Mouse (Mus musculus): ENCODE results near the gene Mcrip2. TPM values are rescaled to one million over a fixed set of nuclear protein-coding genes. Genes with fewer than 3 reads are reported as not detected.
A peak's percentile ranks its signal among the peaks of the same experiment; 100 is the strongest.

Gene Mcrip2
- polyA plus RNA-seq (2016; fragmentation: Nextera tagmentation; extraction: Ambion mirVana), result 68.0 and 70.3 TPM in 2 replicates

DNA sequence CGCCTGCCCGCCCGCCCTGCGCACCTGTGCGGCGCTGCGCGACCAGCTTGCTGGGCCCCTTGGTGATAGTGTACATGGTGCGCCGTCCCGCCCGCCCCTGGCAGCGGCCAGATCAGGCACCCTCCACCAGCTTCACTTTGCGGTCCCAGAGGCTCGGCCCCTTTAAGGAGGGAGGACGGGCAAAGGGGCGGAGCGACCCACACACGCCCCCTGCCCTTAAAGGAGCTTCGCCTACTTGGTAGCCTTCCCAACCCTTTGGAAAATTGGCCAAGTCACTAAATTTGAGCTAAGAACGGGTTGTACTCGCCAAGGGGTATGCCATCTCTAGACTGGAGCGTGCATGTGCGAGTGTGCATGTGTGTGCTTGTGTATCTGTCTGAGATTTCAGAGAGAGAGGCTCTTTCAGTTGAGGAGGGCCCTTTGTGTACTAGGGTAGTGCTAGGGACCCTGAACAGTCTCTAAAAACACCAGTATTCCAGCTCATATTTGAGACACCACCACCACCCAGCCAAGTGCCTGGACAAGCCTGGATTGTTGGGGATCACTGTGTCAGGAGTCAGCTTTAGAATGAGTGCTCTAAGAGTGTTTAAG lies at the start of gene Mcrip2:
TSS of gene Mcrip2 (minus strand) at position 164 of the 591 bp plus-strand sequence.
- ATAC-seq, result peak; percentile 72
- H3K36me3 ChIP-seq, result peaks cover 29% of the 10 kb centered on the region
- H3K4me3 ChIP-seq, result peak within 1 kb of the TSS; percentile 71
- peak within 1 kb of the TSS; percentile 74 for H3K27ac ChIP-seq
- 0% methylated on average over 24 of the region's 24 CpGs for WGBS (ENCODE audit: insufficient replicate concordance)
- H3K4me2 ChIP-seq, result peak within 1 kb of the TSS; percentile 92
- peaks cover 40% of the 10 kb centered on the region for H3K4me1 ChIP-seq
- no peaks in the 10 kb centered on the region for H3K9me3 ChIP-seq (replicated peaks)
- peak within 1 kb of the TSS; percentile 76 for H3K9ac ChIP-seq
- no peaks in the 10 kb centered on the region for H3K27me3 ChIP-seq (replicated peaks)

DNA sequence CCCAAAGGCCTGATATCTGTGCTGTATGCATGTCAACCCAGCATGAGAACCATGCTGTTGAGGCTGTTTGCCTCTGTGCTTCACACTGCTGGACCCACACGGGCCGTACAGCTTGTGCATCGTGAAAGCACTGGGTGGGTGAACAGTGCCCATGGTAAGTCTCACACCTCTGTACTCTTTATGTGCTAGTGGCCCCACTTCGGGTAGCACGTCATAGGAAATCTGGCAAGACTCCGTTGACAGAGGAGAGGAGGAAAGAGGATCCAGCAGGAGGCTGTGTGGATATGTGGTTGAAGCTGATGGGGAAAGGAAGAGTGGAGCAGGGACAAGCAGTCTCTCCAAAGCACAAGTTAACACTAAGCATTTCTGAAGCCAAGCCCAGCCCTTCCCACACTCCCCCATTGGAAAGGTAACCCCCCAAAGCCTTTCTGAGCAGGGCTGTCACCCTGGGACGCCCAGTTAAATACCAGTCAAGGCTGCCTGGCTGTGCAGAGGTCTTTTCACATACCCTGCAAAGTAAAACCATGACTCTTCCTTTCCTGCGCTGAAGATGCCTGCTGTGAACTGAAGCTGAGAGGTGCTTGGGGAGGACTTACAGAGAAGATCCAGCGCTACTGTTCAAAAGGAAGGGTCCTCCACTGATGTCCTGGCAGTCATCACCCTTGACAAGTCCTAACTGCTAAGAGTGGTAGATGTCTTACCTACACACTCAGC lies 49.6 kb upstream of the Mcrip2 start:
- ATAC-seq, result no peak
- H3K36me3 ChIP-seq, result 0 out of 2 replicates have a peak, but pooled peaks cover 2% of the 10 kb centered on the region
- peak overlapping the region; percentile 90 for H3K9ac ChIP-seq
- H3K4me1 ChIP-seq, result peaks cover 69% of the 10 kb centered on the region
- peak overlapping the region; percentile 94 for H3K4me3 ChIP-seq
- H3K27ac ChIP-seq, result no peak overlapping the region
- 81% methylated on average over 9 of the region's 9 CpGs for WGBS (ENCODE audit: insufficient replicate concordance)
- H3K9me3 ChIP-seq (replicated peaks), result no peaks in the 10 kb centered on the region
- H3K27me3 ChIP-seq (replicated peaks), result no peaks in the 10 kb centered on the region
- peak overlapping the region; percentile 94 for H3K4me2 ChIP-seq

- no peak overlapping the region for H3K9ac ChIP-seq
- H3K4me1 ChIP-seq, result peaks cover 67% of the 10 kb centered on the region
- no peak overlapping the region for H3K4me2 ChIP-seq
- H3K36me3 ChIP-seq, result no peaks in the 10 kb centered on the region
- no peak for ATAC-seq
- no peak overlapping the region for H3K27ac ChIP-seq
- H3K27me3 ChIP-seq (replicated peaks), result no peaks in the 10 kb centered on the region
- H3K4me3 ChIP-seq, result no peak overlapping the region
- no peaks in the 10 kb centered on the region for H3K9me3 ChIP-seq (replicated peaks)
- 64% methylated on average over 8 of the region's 8 CpGs for WGBS (ENCODE audit: insufficient replicate concordance)
Observed at GRCm38 (mm10) chr17:25916931-25917647, 48.5 kb upstream of the Mcrip2 start.

DNA sequence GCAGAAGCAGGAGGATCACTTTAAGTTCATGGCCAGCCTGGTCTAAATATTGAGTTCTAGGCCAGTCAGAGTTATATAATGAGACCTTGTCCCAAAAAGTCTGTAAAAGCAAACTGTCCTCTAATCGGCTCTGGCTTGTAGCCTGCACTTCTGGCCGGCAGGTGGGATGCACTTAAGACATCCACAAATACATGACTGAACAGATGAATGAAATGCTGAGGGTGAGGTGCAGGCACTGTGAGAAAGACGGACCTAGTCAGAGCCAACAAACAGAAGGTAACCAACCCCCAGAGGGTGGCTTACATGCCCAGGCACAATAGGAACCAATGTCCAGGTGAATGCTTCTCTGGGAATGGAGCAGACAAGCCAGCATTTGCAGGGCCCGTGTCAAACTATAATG lies 45.7 kb upstream of the Mcrip2 start:
- Histone ChIP-seq H3K27ac (no peak overlapping the region), H3K4me2 (no peak overlapping the region), H3K27me3 (replicated peaks) (no peaks in the 10 kb centered on the region), H3K4me1 (peaks cover 56% of the 10 kb centered on the region), H3K36me3 (no peaks in the 10 kb centered on the region), H3K4me3 (no peak overlapping the region), H3K9me3 (replicated peaks) (no peaks in the 10 kb centered on the region), H3K9ac (no peak overlapping the region)
- 41% methylated on average over 4 of the region's 4 CpGs for WGBS (ENCODE audit: insufficient replicate concordance)
- ATAC-seq, result no peak

- no peaks in the 10 kb centered on the region for H3K9me3 ChIP-seq (replicated peaks)
- H3K9ac ChIP-seq, result no peak overlapping the region
- no peak overlapping the region for H3K27ac ChIP-seq
- H3K4me2 ChIP-seq, result peak overlapping the region; percentile 0; the same call in 1 of the 2 replicates
- no peaks in the 10 kb centered on the region for H3K27me3 ChIP-seq (replicated peaks)
- ATAC-seq, result no peak
- 14% methylated on average over 1 of the region's 1 CpGs for WGBS (ENCODE audit: insufficient replicate concordance)
- no peak overlapping the region for H3K4me3 ChIP-seq
- no peaks in the 10 kb centered on the region for H3K36me3 ChIP-seq
- H3K4me1 ChIP-seq, result peaks cover 54% of the 10 kb centered on the region
Observed at GRCm38 (mm10) chr17:25913877-25914275, 45.3 kb upstream of the Mcrip2 start.

DNA sequence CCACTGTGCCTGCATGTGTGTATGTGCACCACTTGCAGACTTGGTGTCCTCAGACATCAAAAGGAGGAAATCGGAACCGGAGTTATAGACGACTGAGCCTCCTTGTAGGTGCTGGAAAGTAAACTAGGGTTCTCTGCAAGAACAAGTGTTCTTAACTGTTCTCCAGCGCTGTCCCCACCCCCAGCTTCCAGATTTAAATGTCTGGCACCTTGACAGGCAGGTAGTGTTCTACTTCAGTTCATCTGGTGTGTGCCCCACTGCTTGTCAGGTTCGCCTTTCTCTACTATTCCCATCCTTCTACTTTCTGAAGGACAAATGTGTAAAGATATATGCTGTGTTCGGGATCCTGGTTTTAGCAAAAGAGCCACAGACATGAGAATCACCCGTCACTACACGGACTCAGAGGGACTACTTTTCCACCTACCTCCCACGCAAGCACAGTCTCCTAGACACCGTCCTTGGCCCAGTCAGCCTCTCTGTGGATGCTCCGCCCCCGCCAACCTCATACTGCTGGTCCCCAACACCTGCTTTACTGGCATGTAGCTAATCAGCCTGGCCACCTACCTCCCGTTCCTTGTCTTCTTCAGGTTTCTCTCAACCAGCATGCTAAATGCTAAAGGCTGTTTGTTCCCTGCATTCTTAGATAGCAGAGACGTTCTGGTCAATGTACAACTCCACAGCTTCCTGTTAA lies 44.8 kb upstream of the Mcrip2 start:
- H3K36me3 ChIP-seq, result no peaks in the 10 kb centered on the region
- H3K4me1 ChIP-seq, result peaks cover 49% of the 10 kb centered on the region
- 46% methylated on average over 14 of the region's 14 CpGs for WGBS (ENCODE audit: insufficient replicate concordance)
- H3K9ac ChIP-seq, result no peak overlapping the region
- H3K27ac ChIP-seq, result no peak overlapping the region
- H3K4me3 ChIP-seq, result no peak overlapping the region
- no peaks in the 10 kb centered on the region for H3K9me3 ChIP-seq (replicated peaks)
- ATAC-seq, result no peak
- H3K27me3 ChIP-seq (replicated peaks), result no peaks in the 10 kb centered on the region
- H3K4me2 ChIP-seq, result peak overlapping the region; percentile 0

- H3K27me3 ChIP-seq (replicated peaks), result no peaks in the 10 kb centered on the region
- H3K4me1 ChIP-seq, result peaks cover 37% of the 10 kb centered on the region
- WGBS (ENCODE audit: insufficient replicate concordance), result 69% methylated on average over 4 of the region's 4 CpGs
- H3K9me3 ChIP-seq (replicated peaks), result no peaks in the 10 kb centered on the region
- H3K4me2 ChIP-seq, result no peak overlapping the region
- H3K36me3 ChIP-seq, result peaks cover 3% of the 10 kb centered on the region; the same call in 1 of the 2 replicates
- no peak for ATAC-seq
- H3K9ac ChIP-seq, result no peak overlapping the region
- no peak overlapping the region for H3K4me3 ChIP-seq
- H3K27ac ChIP-seq, result no peak overlapping the region
Observed at GRCm38 (mm10) chr17:25911816-25912215, 43.3 kb upstream of the Mcrip2 start.

GRCm38 (mm10) chr17:25907640-25908039 lies 39.1 kb upstream of the Mcrip2 start:
- Histone ChIP-seq H3K4me3 (no peak overlapping the region), H3K27me3 (replicated peaks) (no peaks in the 10 kb centered on the region), H3K9ac (no peak overlapping the region), H3K4me2 (no peak overlapping the region), H3K9me3 (replicated peaks) (no peaks in the 10 kb centered on the region), H3K36me3 (peaks cover 3% of the 10 kb centered on the region; the same call in 1 of the 2 replicates), H3K27ac (no peak overlapping the region), H3K4me1 (peaks cover 17% of the 10 kb centered on the region; the same call in 1 of the 2 replicates)
- WGBS (ENCODE audit: insufficient replicate concordance), result 77% methylated on average over 2 of the region's 2 CpGs
- no peak for ATAC-seq

GRCm38 (mm10) chr17:25903061-25903460 lies 34.5 kb upstream of the Mcrip2 start:
- Histone ChIP-seq H3K27ac (no peak overlapping the region), H3K4me2 (no peak overlapping the region), H3K4me3 (no peak overlapping the region), H3K36me3 (peaks cover 18% of the 10 kb centered on the region), H3K9me3 (replicated peaks) (no peaks in the 10 kb centered on the region), H3K9ac (no peak overlapping the region), H3K27me3 (replicated peaks) (no peaks in the 10 kb centered on the region), H3K4me1 (peaks cover 12% of the 10 kb centered on the region; the same call in 1 of the 2 replicates)
- ATAC-seq, result no peak
- 67% methylated on average over 3 of the region's 3 CpGs for WGBS (ENCODE audit: insufficient replicate concordance)

- Histone ChIP-seq H3K9me3 (replicated peaks) (no peaks in the 10 kb centered on the region), H3K4me2 (no peak overlapping the region), H3K4me1 (peaks cover 23% of the 10 kb centered on the region), H3K27me3 (replicated peaks) (no peaks in the 10 kb centered on the region), H3K36me3 (peaks cover 14% of the 10 kb centered on the region), H3K4me3 (no peak overlapping the region), H3K9ac (no peak overlapping the region), H3K27ac (no peak overlapping the region)
- no peak for ATAC-seq
- 92% methylated on average over 1 of the region's 1 CpGs for WGBS (ENCODE audit: insufficient replicate concordance)
Observed at GRCm38 (mm10) chr17:25900193-25900592, 31.6 kb upstream of the Mcrip2 start.

- ATAC-seq, result no peak
- Histone ChIP-seq H3K27me3 (replicated peaks) (no peaks in the 10 kb centered on the region), H3K4me3 (no peak overlapping the region), H3K27ac (no peak overlapping the region), H3K9me3 (replicated peaks) (no peaks in the 10 kb centered on the region), H3K36me3 (peaks cover 10% of the 10 kb centered on the region; the same call in 1 of the 2 replicates), H3K4me2 (no peak overlapping the region), H3K9ac (no peak overlapping the region), H3K4me1 (peaks cover 18% of the 10 kb centered on the region)
- 72% methylated on average over 12 of the region's 12 CpGs for WGBS (ENCODE audit: insufficient replicate concordance)
Observed at GRCm38 (mm10) chr17:25895891-25896290, 27.3 kb upstream of the Mcrip2 start.
